Mouse (Mus musculus) bone marrow macrophage, adult 2 months (primary cell): ENCODE data around the gene Hba-x. TPM values are rescaled to one million over a fixed set of nuclear protein-coding genes. Genes with fewer than 3 reads are reported as not detected.
"Not testable (repeated sequence)": the region's sequence is repeated elsewhere in the genome, so short reads cannot be mapped to it uniquely, and the experiment has no call there.

Experiments used
- H3K27ac ChIP-seq: 2 replicates; pipeline ENCODE4 v1.5.1; 2012; ENCODE audit warnings: low read depth, low read length; ENCODE audit not compliant: insufficient read depth
- H3K4me1 ChIP-seq: 2 replicates; pipeline ENCODE4 v1.6.1; 2012; ENCODE audit warnings: low read length; ENCODE audit not compliant: control insufficient read depth, insufficient read depth
- H3K4me3 ChIP-seq: 2 replicates; pipeline ENCODE4 v1.5.1; 2012; ENCODE audit warnings: mild to moderate bottlenecking, low read length, moderate library complexity; ENCODE audit not compliant: insufficient read depth
- CTCF ChIP-seq: IDR thresholded peaks from 2 replicates; pipeline ENCODE4 v1.5.1; 2012; ENCODE audit warnings: low read depth, mild to moderate bottlenecking, low read length, moderate library complexity
- POLR2A ChIP-seq: IDR thresholded peaks from 2 replicates; pipeline ENCODE4 v1.6.1; 2012; ENCODE audit warnings: mild to moderate bottlenecking, low read depth, low read length, borderline replicate concordance
- polyA plus RNA-seq: library from polyadenylated mRNA; stranded (reverse); fragments of >200 nt; gene quantifications from 2 replicates; pipeline ENCODE4 v1.2.4, GENCODE M21; 2012; ENCODE audit not compliant: missing spikeins, insufficient read depth, insufficient read length

Hba-x gene
- polyA plus RNA-seq, 1 experiment: not detected

DNA sequence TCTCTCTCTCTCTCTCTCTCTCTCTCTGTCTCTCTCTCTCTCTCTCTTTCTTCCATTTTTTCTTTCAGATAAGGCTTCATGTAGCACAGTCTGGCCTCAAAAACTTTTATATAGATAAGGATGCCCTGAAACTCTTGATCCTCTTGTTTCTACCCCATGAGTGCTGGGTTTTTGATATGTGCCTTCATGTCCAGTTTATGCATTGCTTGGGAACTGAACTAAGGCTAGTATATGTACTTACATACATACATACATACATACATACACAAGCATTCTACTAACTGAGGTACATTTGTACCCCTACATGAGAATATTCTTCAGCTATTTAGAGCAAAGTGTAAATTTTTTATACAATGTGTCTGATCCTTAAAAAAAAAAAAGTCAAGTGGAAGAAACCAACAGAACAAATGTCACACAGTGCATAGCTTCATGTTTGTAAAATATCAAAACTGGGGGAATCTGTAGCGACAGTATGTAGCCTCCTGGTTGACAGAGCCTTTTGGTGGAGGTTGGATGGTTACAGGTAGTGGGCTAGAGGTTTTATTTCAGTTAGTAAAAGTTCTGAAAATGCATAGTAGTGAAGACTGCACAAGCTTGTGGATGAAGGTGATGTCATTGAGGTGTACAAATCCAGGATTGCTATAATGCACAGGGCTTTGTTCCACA is 21.8 kb downstream of the Hba-x start:
- H3K27ac ChIP-seq: no peak overlapping the region
- H3K4me1 ChIP-seq: peaks cover 7% of the 10 kb centered on the region
- TF ChIP-seq CTCF (no peak), POLR2A (no peak)
- no peak overlapping the region for H3K4me3 ChIP-seq

DNA sequence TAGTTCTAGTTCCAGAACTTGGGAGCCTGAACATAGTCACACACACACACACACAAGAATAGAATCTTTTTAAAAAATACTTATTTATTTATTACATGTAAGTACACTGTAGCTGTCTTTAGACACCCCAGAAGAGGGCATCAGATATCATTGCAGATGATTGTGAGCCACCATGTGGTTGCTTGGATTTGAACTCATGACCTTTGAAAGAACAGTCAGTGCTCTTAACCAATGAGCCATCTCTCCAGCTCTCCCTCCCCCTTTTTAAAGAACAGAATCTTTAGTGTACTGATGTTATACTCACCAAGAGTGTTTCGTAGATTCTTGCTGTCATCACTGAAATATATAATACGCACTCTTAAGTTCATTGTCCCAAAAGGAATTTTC is 22.3 kb downstream of the Hba-x start:
- H3K27ac ChIP-seq: no peak overlapping the region
- TF ChIP-seq CTCF: no peak
- TF ChIP-seq POLR2A: no peak
- H3K4me3 ChIP-seq: no peak overlapping the region
- peaks cover 6% of the 10 kb centered on the region for H3K4me1 ChIP-seq

DNA sequence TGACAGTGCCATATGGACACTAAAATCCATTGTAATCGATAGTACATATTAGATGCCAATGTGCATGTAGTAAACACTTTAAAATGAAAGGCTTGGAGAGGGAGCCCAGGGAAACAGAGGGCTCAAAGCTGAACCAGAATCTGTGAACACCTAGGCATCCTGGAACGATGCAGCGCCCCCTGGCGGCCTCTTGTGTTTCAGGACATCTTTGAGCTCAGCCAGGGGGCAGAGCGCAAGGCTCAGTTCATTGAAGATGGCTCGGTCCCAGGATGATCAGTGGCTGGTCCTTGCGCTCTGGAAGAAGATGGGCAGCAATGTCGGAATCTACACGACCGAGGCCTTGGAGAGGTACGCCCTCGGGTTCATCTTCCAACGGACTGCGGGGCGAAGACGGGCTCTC is 23.7 kb downstream of the Hba-x start, which contains the start of gene Hbq1a:
Gene Hbq1a, plus strand, starts transcription at position 205 of the 400 bp plus-strand sequence.
- H3K4me3 ChIP-seq: peak within 1 kb of the TSS; percentile 59
- not testable (repeated sequence) for H3K27ac ChIP-seq, H3K4me1 ChIP-seq
- TF ChIP-seq CTCF: peak; percentile 68

DNA sequence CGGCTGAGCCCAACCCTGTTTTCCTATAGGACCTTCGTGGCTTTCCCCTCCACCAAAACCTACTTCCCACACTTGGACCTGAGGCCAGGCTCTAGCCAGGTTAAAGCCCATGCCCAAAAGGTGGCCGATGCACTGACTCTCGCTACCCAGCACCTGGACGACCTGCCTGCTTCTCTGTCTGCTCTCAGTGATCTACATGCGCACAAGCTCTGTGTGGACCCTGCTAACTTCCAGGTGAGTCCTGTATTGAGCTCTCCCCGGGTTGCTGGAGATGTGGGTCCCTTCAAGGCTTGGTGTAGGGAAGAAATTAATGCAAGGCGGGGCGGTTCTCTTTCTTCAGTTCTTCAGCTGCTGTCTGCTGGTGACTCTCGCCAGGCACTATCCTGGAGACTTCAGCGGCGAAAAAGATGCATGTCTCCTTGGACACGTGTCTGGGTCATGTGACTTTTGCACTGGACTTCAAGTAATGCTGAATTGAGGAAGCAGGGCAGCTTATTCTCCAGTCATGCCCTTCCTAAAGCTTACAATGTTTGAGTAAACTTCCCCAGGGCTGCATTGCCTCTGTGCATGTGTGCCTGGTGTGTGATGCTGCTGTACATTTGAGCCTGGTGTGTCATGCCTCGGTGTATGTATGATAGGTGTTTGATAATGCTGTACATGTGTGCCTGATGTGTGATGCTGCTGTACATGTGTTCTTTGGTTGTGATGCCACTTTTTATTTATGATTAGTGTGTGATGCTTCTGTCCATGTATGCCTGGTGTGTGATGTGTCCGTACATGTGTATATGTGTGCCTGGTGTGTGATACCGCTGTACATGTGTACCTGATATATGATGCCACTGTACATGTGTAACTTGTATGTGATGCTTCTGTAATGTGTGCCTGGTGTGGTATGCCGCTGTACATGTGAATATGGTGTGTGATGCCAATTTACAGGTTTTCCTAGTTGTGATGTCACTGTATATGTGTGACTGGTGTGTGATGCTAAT is 24.4 kb downstream of the Hba-x start:
- TF ChIP-seq POLR2A: no peak
- TF ChIP-seq CTCF: no peak
- Histone ChIP-seq H3K4me3 (peak overlapping the region; percentile 59), H3K4me1 (peaks cover 4% of the 10 kb centered on the region), H3K27ac (no peak overlapping the region)

DNA sequence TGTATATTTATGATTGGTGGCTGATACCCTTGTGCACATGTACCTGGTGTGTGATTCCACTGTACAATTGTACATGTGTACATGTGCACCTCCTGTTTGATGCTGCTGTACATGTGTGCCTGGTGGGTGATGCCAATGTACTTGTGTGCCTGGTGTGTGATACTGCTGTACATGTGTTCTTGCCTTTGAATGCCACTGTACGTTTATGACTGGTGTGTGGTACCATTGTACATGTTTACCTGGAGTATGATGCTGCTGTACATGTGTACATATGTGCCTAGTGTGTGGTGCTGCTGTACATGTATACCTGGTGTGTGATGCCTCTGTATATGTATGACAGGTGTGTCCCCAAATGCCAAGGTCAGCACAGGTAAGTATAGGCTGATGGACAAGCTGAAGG is 25.3 kb downstream of the Hba-x start:
- H3K4me3 ChIP-seq: no peak overlapping the region
- no peak overlapping the region for H3K27ac ChIP-seq
- no peak for TF ChIP-seq POLR2A
- no peak for TF ChIP-seq CTCF
- H3K4me1 ChIP-seq: peaks cover 4% of the 10 kb centered on the region

DNA sequence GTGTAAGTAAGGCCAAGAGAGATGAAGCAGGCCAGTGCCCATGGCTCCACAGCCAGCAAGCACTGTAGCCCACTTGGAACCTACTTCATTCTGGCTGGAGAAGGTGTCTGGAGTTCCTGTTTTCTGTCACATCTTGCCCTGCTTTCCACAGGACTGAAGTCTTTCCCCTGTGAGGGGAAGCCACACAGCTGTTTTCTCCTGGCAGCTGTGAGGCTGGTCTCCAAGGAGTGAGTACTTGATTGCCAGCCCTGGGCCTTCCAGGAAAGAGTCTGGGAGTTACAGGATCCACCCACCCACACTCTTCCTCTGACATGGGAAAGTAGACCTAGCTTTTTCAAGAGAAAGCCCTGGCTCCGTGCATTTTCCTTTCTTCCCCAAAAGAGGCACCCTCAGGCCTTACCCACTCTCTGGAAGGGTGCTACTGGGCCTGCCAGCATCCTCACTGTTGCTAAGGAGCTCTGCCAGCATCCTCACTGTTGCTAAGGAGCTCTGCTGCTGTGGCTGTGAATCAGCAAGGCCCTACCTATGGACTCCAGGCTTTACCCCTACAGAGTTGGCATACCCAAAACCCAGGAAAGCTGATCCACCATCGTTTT is 26.7 kb downstream of the Hba-x start:
- TF ChIP-seq CTCF (no peak), POLR2A (no peak)
- H3K4me1 ChIP-seq: peaks cover 4% of the 10 kb centered on the region
- no peak overlapping the region for H3K4me3 ChIP-seq
- no peak overlapping the region for H3K27ac ChIP-seq

DNA sequence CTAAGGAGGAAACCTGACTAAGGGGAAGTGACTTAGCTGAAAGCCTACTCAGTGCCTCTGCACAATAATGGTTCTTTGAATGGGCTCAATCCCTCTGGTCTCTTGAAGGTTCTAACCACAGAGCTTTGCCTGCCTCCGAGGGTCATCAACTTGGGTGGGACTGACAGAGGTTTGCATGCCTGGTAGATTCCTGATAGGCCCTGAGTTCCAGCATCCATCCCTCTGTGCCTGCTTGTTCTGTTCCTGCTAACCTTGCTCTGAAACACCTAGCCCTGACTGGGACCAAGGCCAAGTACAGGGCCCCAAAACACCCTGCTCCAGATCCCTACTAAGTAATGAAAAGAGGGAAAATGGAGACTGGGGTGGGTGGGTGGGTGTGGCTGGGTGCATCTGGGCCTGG is 27.3 kb downstream of the Hba-x start:
- H3K4me1 ChIP-seq: peaks cover 4% of the 10 kb centered on the region
- no peak overlapping the region for H3K4me3 ChIP-seq
- no peak overlapping the region for H3K27ac ChIP-seq
- TF ChIP-seq CTCF (no peak), POLR2A (no peak)

DNA sequence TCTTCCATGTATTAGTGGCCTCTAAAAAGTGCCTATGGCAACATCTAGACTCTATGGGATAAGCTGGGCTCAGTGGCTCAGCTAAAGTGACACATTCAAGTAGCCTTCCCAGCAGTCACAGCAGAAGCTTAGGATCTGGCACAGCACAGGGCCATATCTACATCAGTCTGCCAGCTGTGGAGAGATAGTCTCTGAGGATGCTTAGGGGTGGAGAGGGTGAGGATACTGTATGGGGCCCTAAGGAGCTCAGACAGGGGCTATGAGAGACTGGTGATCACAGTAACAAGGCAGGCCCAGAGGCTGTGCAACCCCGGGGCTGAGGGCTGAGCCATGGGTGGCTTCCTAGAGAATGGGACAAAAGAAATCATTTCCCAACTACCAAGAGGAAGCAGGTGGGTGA is 30.8 kb downstream of the Hba-x start:
- Histone ChIP-seq H3K27ac (no peak overlapping the region), H3K4me1 (0 out of 2 replicates have a peak, but pooled peaks cover 2% of the 10 kb centered on the region), H3K4me3 (no peak overlapping the region)
- TF ChIP-seq POLR2A: no peak
- no peak for TF ChIP-seq CTCF

DNA sequence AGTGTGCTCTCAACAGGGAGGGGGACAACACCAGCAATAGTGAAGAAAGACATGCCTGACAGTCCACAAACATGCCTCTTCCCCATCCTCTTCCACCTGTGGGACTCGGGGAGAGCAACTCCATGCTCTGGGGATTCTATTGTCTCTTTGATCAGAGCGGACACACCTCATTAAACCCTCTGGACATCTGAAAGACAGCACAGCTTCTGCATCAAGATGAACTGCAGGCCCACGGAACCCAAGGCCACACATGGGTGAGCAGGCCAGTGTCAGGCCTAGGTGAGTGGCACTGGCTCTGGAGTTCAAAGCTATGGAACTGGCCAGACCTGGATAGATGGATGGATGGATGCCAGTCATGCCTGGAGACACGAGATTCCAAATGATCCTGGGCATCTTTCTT is 33.2 kb downstream of the Hba-x start:
- no peak overlapping the region for H3K27ac ChIP-seq
- TF ChIP-seq CTCF: no peak
- TF ChIP-seq POLR2A: no peak

More for the DNA sequence above, 33.2 kb downstream of the Hba-x start:
- Histone ChIP-seq H3K4me1 (0 out of 2 replicates have a peak, but pooled peaks cover 2% of the 10 kb centered on the region), H3K4me3 (no peak overlapping the region)
